Mouse (Mus musculus) left cerebral cortex, adult 9 months (tissue): ENCODE data around the gene Sgsm3.
"Not testable (repeated sequence)": the region's sequence is repeated elsewhere in the genome, so short reads cannot be mapped to it uniquely, and the experiment has no call there.

Experiments
- DNase-seq, 2 experiments: peaks; one replicate each; pipeline ENCODE4 v3.0.0; 2022; ENCODE audit warnings: low spot score in 2 of 2

Gene Sgsm3

DNA sequence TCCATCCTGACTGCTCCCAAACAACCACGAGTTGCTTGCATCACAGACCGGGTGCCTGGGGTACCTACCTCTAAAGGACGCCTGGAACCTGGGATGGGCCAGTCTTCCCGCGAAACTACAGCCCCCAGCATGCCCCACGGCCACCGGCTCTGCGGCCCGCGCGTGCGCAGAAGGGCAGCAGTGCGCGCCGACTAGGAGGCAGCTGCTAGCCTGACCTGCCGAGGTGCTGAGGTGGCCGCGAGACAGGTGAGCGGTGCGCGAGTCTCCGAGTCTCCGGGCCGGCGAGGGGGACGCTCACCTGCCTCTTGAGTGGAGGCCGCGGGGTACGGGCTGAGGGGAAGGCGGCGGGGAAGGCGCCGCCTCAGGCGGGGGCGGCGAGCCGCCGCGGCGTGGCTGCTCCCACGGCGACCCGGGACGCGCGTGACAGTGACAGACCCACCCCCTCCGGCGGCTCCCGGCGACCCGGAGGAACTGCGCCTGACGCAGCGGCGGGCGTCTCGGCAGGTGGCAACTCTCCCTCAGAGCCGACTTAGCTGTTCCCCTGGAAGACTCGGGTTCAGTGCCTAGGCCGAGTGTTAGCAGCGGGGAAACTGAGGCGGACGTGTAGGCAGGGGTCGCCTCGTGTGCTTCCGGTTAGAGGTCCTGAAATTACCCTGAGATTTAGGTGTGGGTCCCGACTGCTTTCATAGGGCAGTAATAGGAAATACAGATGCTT, at the start of gene Sgsm3:
Sgsm3 (plus strand) TSS at position 146 of the 715 bp plus-strand sequence.
- peak; percentile 63 to 83 for DNase-seq

GRCm38 (mm10) chr15:80928811-80929355, 48.7 kb upstream of the Sgsm3 start:
- DNase-seq, result no peak

GRCm38 (mm10) chr15:80930048-80930571, 47.5 kb upstream of the Sgsm3 start:
- DNase-seq, result no peak

- not testable (repeated sequence) for DNase-seq
Measured at GRCm38 (mm10) chr15:80930676-80931320, 46.8 kb upstream of the Sgsm3 start.

DNA sequence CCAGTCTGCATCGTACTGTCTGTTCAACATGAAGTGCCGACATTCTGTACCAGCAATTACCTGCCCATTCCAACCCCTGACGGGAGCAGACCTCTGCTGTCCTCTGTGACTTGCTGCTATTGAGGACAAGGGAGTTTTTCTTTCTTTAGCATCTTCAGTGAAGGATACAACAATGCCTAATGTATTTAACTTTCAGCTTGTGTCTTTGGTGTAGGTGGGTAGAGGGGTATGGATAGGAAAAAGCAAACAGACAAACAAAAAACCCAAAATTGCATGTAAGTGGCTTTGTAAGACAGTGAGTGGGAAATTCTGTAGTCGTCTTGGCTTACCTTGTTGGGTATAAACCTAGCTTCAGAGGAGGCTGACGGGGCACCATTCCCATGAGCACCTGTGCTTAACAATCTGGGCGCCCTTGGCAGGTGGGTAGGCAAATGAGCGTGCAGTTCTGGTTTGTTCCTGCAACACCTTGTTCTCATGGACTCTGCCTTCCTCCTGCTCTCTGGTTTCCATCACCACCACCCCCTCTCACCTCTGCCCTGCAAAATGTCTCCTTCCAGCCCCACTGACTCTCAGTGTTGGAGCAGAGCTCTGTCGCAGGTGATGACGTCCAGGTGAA, 46.1 kb upstream of the Sgsm3 start:
- no peak for DNase-seq

DNA sequence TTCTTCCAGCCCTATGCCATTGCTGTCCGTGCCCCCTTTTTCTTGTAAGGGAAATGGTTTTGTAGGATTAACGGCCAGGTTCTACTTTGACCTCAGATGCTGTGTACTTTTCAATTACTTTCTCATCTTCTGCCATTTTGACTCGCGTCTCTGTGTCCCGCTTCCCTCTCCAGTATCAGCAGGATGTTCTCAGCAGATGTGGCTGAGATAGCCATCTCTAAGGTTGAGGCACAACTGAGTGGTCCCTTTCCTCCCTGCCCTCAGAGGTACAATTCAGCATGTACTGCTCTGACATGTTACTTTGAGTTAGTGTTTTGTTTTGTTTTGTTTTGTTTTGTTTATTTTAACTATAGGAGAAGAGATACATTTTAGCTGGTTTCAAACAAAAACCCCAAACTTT, 42.7 kb upstream of the Sgsm3 start:
- no peak for DNase-seq

- no peak for DNase-seq
Measured at GRCm38 (mm10) chr15:80936686-80937085, 40.9 kb upstream of the Sgsm3 start.

DNA sequence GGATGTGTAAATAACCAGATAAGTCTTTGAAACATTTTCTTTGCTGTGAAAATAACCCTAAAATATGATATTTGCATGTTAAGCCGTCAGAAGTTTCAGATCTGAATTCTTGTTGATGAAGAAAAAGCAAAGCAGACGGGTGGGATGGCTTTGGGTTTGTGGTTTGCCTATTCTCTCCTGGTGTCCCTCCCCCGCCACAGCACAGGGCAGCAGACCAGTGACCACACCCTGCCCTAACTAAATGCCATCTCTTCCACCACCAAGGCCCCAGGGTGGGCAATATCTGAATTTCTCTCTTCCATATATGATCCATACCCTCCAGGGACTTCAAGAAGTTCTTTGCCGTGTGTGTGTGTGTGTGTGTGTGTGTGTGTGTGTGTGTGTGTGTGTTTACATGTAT, 39.0 kb upstream of the Sgsm3 start:
- no peak for DNase-seq

GRCm38 (mm10) chr15:80939401-80939800, 38.2 kb upstream of the Sgsm3 start:
- no peak for DNase-seq

- DNase-seq, result no peak
Measured at GRCm38 (mm10) chr15:80941468-80942040, 36.0 kb upstream of the Sgsm3 start.

DNA sequence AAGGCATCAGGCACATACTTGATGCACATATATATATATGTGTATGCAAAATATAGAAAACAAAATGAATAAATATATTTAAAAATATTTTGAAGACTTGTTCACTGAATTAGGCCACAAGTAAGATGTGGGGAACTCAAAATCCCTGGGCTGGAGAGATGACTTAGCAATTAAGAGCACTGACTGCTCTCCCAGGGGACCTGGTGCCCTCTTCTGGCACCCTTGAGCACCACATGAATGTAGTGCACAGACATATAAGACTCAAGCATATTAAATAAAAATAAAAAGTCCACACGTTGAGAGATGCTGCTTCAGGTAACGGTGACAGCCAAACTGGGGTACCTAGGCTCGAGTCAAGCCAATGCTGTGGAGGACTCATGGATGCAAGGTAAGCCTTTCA, 31.7 kb upstream of the Sgsm3 start:
- no peak for DNase-seq

DNA sequence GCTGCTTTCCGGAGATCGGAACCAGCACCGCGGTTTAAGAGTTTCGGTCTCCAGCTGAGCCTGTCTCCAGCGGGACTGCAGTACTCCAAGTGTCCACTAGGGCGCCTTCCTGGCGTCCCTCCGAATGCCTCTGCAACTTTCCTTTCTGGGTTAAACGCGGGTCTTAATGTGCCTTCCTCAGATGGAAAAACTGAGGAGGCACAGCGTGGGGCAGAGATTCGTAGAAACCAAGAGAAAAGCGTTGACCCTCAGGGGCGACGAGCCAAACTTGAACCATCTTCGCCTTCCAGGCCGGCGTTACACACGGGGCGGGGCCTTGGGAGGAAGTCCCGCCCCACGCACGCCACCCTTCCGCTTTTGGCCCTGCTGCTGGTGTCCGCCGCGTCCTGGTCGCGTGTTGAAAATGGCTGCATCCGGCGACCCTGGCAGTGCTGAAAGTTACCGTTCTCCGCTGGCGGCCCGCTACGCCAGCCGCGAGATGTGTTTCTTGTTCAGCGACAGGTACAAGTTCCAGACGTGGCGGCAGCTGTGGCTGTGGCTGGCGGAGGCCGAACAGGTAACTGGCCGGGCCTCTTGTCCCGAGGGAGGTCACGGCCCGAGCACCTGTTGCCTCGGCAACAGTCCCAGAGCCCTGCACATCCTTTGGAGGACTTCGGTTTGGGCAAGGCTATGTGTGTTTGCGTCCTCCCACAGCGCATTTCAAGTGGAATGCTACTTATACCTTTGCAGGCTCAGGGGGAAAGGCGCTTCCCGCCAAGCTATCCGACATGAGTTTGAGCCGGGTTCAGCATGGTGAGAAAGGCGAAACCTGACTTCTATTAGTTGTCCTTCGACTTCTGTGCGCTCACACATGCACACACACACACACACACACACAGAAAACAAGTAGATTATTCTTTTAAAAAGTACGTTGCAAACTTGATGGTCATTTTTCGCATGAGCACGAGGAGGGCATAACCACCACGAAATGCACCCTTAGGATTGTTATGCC, 29.1 kb upstream of the Sgsm3 start, which contains the start of gene Adsl:
Adsl (plus strand) TSS at position 346 of the 991 bp plus-strand sequence.
- DNase-seq, result peak; percentile 42 to 81

DNA sequence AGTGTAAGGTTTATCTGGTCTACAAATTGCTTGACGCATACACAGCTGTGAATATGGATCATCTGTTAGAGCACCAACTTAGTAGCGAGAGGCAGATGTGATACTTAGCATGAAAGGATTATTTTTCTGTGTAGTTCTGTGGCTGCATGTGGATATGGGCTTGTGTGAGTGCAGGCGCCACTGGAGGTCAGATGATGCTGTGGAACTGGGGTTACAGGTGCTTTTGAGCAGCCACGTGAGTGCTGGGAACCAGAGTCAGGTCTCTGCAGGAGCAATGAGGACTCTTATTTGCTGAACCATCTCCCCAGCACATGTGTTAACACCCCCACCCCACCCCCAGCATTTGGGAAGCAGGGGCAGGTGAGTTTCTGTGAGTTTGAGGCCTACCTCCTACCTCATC, 28.1 kb upstream of the Sgsm3 start:
- no peak for DNase-seq

- no peak for DNase-seq
Measured at GRCm38 (mm10) chr15:80950055-80950454, 27.5 kb upstream of the Sgsm3 start.

DNA sequence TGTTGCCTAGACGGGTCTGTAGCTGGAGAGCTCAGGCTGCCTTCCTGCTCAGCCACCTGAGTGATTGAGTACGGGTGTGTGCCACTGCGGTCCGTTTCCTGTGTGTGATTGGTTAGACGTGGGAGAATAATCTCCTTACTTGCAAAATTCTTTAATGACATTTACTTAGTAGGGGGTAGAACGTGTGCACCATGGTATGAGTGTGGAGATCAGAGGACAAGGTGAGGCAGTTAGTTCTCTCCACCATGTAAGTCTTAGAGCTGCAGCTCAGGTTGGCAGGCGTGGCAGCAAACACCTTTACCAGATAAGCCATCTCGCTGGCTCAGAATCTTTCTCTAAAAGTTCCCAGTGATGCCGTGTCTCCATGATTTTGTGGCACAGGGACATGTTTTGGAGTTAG, 23.6 kb upstream of the Sgsm3 start:
- no peak for DNase-seq

DNA sequence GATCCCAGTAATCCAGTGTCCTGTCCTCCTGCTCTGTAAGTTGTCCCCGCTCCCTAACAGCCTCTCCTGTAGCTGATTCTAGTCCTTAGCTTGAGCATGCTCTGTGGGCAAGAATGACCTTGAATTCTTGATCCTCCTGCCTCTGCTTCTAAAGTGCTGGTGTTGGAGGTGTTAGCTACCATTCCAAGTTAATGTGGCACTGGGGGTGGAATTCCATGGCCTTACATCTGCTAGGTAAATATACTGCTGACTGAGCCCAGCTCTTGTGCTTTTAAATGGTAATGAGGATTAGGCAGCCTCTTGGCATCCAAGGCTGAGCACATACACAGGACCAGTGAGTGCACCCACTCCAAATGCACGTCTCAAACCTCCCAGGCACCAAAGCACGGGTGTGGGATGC, 22.7 kb upstream of the Sgsm3 start:
- DNase-seq, result no peak

- DNase-seq, result no peak
Measured at GRCm38 (mm10) chr15:80955836-80956438, 21.6 kb upstream of the Sgsm3 start.

GRCm38 (mm10) chr15:80969371-80969770, 8.2 kb upstream of the Sgsm3 start:
- no peak for DNase-seq

- no peak for DNase-seq
Measured at GRCm38 (mm10) chr15:80974311-80974710, 3.3 kb upstream of the Sgsm3 start.

DNA sequence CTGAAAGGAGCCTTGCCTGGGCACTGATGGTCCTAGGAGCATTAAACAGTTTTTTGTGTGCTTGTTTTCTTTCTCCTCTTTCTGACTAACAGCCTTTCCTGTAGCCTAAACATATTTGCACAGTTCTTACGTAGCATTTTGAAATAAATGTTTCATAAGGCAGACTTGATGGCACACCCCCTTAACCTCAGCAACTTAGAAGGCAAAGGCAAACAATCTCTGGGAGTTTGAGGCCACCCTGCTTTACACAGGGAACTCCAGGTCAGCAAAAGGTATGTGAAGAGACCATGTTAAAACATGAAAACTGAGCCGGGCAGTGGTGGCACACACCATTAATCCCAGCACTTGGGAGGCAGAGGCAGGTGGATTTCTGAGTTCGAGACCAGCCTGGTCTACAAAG, 1.9 kb upstream of the Sgsm3 start:
- DNase-seq, result no peak
